Mouse (Mus musculus): ENCODE results near the gene Rabgef1.

DNA sequence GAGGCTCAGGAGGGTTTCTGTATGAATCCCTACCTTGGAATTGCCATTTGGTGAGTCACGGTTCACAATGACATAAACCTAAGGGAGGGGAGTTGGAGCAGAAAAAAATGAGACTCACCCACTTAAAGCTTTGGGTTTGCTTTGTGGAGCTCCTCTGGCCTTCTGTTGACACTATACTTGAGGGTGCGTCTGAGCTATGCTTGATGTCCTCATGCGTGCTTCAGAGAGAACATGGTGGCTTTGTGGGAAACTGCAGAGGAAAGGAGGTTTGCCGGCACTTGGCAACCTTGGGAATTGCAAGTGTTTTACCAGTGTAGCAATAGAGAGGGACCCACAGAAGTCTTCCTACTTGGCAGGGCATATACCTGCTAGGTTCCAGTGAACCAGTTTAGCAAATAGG is 35.7 kb downstream of the Rabgef1 start:
- TF ChIP-seq CTCF (IDR thresholded peaks at IDR 0.05; ENCODE audit: low read depth) (no peak), EP300 (IDR thresholded peaks at IDR 0.05; ENCODE audit: low read depth) (no peak)
